Mouse (Mus musculus) effector memory CD4-positive, alpha-beta T cell, adult 5 months (primary cell): ENCODE data around the gene Prl8a9. TPM values are rescaled to one million over a fixed set of nuclear protein-coding genes. Genes with fewer than 3 reads are reported as not detected.

ENCODE experiments used
- polyA plus RNA-seq: library from polyadenylated mRNA; unstranded; fragments of 100-300 nt; shearing (Covaris generic); gene quantifications from one replicate; pipeline ENCODE4 v1.2.1, GENCODE M21; 2017

Gene Prl8a9
- not detected for polyA plus RNA-seq

DNA sequence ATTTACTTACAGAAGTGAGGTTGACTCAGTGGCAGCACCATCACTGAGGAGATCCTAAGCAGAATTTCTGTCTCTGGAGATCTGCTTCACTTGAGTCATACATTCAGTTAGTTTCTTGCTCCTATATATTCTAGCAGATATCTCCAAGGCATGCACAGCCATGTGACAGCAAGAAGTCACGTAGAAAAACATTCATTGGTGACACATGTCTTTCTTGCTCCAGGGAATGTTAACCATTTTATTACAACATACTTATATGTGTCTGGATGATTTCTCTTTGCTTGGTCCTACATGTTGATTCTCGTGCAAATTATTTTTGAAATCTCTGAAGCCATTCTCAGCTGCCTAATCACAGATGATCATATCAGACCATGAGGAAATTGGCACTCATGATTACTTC, at the start of gene Prl8a9:
Gene Prl8a9, minus strand, starts transcription at position 101 of the 400 bp plus-strand sequence.

DNA sequence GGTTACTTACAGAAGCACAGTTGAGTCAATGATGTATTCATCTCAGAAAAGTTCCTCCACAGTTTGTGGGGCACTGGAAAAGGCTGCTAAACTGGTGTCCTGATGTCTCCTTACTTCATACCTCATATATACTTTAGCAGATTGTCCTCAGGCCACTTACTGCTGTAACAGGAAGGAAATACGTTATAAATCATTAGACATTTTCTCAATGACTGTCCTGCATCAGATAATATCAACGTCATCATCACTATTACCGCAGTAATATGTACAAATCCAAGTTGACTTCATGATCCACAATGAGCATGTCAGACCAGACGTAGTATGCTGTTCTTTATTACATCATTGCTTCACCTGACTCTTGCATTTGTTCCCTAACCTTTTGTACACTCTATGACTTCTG, 46.1 kb upstream of the Prl8a9 start, which contains the start of gene Prl7b1:
Gene Prl7b1, minus strand, starts transcription at position 101 of the 400 bp plus-strand sequence.

DNA sequence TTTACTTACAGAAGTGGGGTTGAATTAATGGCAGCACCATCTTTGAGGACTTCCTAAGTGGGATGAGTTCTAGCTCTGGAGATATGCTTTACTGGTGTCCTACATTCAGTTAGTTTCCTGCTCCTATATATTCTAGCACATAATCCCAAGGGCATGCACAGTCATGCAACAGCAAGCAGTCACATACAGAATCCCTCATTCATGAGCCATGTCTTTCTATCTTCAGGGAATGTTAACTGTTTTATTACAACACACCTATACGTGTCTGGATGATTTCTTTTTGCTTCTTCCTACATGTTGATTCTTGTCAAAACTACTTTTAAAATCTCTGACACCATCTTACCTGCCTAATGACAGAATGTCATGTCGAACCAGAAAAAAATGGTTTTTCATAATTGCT, 17.7 kb upstream of the Prl8a9 start, which contains the start of gene Prl8a1:
Gene Prl8a1, minus strand, starts transcription at position 101 of the 400 bp plus-strand sequence.

DNA sequence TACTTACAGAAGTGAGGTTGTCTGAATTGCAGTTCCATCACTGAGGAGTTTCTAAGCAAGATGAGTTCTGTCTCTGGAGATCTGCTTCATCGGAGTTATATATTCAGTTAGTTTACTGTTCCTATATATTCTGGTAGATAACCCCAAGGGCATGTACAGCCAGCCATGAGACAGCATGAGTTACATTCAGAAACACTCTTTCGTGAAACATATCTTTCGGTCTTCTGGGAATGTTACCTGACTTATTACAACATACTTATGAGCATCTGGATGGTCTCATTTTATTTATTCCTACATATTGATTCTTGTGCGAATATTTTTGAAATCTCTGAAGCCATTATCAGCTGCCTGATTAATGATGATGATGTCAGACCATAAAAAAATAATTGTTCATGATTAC, 51.3 kb downstream of the Prl8a9 start, which contains the start of gene Prl8a8:
Gene Prl8a8, minus strand, starts transcription at position 101 of the 400 bp plus-strand sequence.

Other genes starting within 250 kb of the Prl8a9 start
- gene Prl8a2, start 218.9 kb downstream of the Prl8a9 start, polyA plus RNA-seq = not detected
- not detected for gene Prl2b1, start 173.8 kb downstream of the Prl8a9 start, polyA plus RNA-seq
- not detected for gene Prl8a6, start 125.9 kb downstream of the Prl8a9 start, polyA plus RNA-seq
- not detected for gene Prl8a8, start 51.4 kb downstream of the Prl8a9 start, polyA plus RNA-seq
- gene Prl8a1, start 17.6 kb upstream of the Prl8a9 start, polyA plus RNA-seq = 0.22 TPM
- not detected for gene Prl7b1, start 46.0 kb upstream of the Prl8a9 start, polyA plus RNA-seq
- not detected for gene Prl7a1, start 77.9 kb upstream of the Prl8a9 start, polyA plus RNA-seq
- gene Prl7a2, start 103.4 kb upstream of the Prl8a9 start, polyA plus RNA-seq = not detected
- gene Prl7d1, start 152.1 kb upstream of the Prl8a9 start, polyA plus RNA-seq = not detected
- not detected for gene Prl7c1, start 216.2 kb upstream of the Prl8a9 start, polyA plus RNA-seq
- gene Prl2a1, start 237.0 kb upstream of the Prl8a9 start, polyA plus RNA-seq = not detected